Mouse (Mus musculus) heart, postnatal 25 days (tissue): ENCODE data around the gene Tcf25. TPM values are rescaled to one million over a fixed set of nuclear protein-coding genes. Genes with fewer than 3 reads are reported as not detected.
"Not testable (repeated sequence)": the region's sequence is repeated elsewhere in the genome, so short reads cannot be mapped to it uniquely, and the experiment has no call there.

ENCODE experiments used
- DNase-seq: peaks from one replicate; pipeline ENCODE4 v3.0.0; 2022; ENCODE audit warnings: low spot score
- intact Hi-C: fragments of 180-260 bp; cut with DNase I; formaldehyde crosslinking; loops from one replicate; pipeline ENCODE4 v1.15.1; 2025
- total RNA-seq, 2 experiments: library from RNA; stranded (reverse); gene quantifications; 2 replicates each; pipeline ENCODE4 v1.2.3; 2021

The Tcf25 gene
- total RNA-seq, 2 experiments from 2014 or later: 113 to 157 TPM

GRCm38 (mm10) chr8:123407612-123408011 lies 34.1 kb downstream of the Tcf25 start:
- intact Hi-C loops: no loop called here
- DNase-seq: no peak

- DNase-seq: no peak
- intact Hi-C loops: no loop called here
These were observed 35.3 kb downstream of the Tcf25 start for GRCm38 (mm10) chr8:123408586-123409544.

GRCm38 (mm10) chr8:123410049-123410587 lies 36.6 kb downstream of the Tcf25 start:
- DNase-seq: peak; percentile 54
- intact Hi-C loops: no loop called here

GRCm38 (mm10) chr8:123410788-123411187 lies 37.2 kb downstream of the Tcf25 start:
- DNase-seq: no peak
- intact Hi-C loops: no loop called here

GRCm38 (mm10) chr8:123411246-123411645 lies 37.7 kb downstream of the Tcf25 start, which contains the start of gene Tubb3:
Gene Tubb3 (plus strand): TSS chr8:123411424.
- DNase-seq: no peak
- intact Hi-C loops: no loop called here

- intact Hi-C loops: no loop called here
- no peak for DNase-seq
These were observed 38.3 kb downstream of the Tcf25 start for GRCm38 (mm10) chr8:123411781-123412327.

GRCm38 (mm10) chr8:123412560-123413170 lies 39.1 kb downstream of the Tcf25 start:
- intact Hi-C loops: no loop called here
- no peak for DNase-seq

- intact Hi-C loops: no loop called here
- DNase-seq: no peak
These were observed 40.7 kb downstream of the Tcf25 start for GRCm38 (mm10) chr8:123414255-123414654.

- intact Hi-C loops, DNase-seq: not testable (repeated sequence)
These were observed 41.6 kb downstream of the Tcf25 start for GRCm38 (mm10) chr8:123414997-123415696.

- DNase-seq: no peak
- intact Hi-C loops: no loop called here
These were observed 42.7 kb downstream of the Tcf25 start for GRCm38 (mm10) chr8:123415967-123416943.

- intact Hi-C loops: no loop called here
- no peak for DNase-seq
These were observed 43.5 kb downstream of the Tcf25 start for GRCm38 (mm10) chr8:123416944-123417555.

- DNase-seq: no peak
- intact Hi-C loops: loop anchor here (5.0 kb wide), 1 partner anchor 102 kb away; the partner anchor contains the start of gene Fanca
These were observed 46.2 kb downstream of the Tcf25 start for GRCm38 (mm10) chr8:123419711-123420110.

- no peak for DNase-seq
- intact Hi-C loops: loop anchor here (5.0 kb wide), 1 partner anchor 103 kb away; the partner anchor contains the start of gene Fanca
These were observed 47.1 kb downstream of the Tcf25 start for GRCm38 (mm10) chr8:123420525-123421281.

- DNase-seq: no peak
- intact Hi-C loops: loop anchor here (5.0 kb wide), 1 partner anchor 104 kb away; the partner anchor contains the start of gene Fanca
These were observed 47.8 kb downstream of the Tcf25 start for GRCm38 (mm10) chr8:123421325-123421724.

GRCm38 (mm10) chr8:123422056-123422780 lies 48.7 kb downstream of the Tcf25 start:
- no peak for DNase-seq
- intact Hi-C loops: loop anchor here (5.0 kb wide), 1 partner anchor 105 kb away; the partner anchor contains the start of gene Fanca

GRCm38 (mm10) chr8:123422781-123423159 lies 49.2 kb downstream of the Tcf25 start:
- no peak for DNase-seq
- intact Hi-C loops: loop anchor here (5.0 kb wide), 1 partner anchor 105 kb away; the partner anchor contains the start of gene Fanca
